Mouse (Mus musculus): ENCODE results near the gene Hspbap1. TPM values are rescaled to one million over a fixed set of nuclear protein-coding genes. Genes with fewer than 3 reads are reported as not detected.

The Hspbap1 gene
- 12.0 TPM for polyA plus RNA-seq (2015; fragmentation: Illumina TruSeq; extraction: RNeasy Lipid Tissue Mini Kit (QIAGEN cat#74804); ENCODE audit: insufficient read depth, low replicate concordance)

GRCm38 (mm10) chr16:35769878-35770657 is at the start of gene Hspbap1:
TSS of gene Hspbap1 (plus strand) at chr16:35770375.

GRCm38 (mm10) chr16:35768785-35769642 is 1.2 kb upstream of the Hspbap1 start, which contains the start of gene Dirc2:
TSS of gene Dirc2 (minus strand) at chr16:35769356.

GRCm38 (mm10) chr16:35871048-35871851 is 101.1 kb downstream of the Hspbap1 start, which contains the start of gene Parp14:
TSS of gene Parp14 (minus strand) at chr16:35871544.

Other genes starting within 250 kb of the Hspbap1 start
- gene Sema5b, start 229.2 kb upstream of the Hspbap1 start, polyA plus RNA-seq (2015; fragmentation: Illumina TruSeq; extraction: RNeasy Lipid Tissue Mini Kit (QIAGEN cat#74804); ENCODE audit: insufficient read depth, low replicate concordance), result not detected
- 19.2 TPM for gene Dirc2, start 1.0 kb upstream of the Hspbap1 start, polyA plus RNA-seq (2015; fragmentation: Illumina TruSeq; extraction: RNeasy Lipid Tissue Mini Kit (QIAGEN cat#74804); ENCODE audit: insufficient read depth, low replicate concordance)
- gene Parp14, start 101.2 kb downstream of the Hspbap1 start, polyA plus RNA-seq (2015; fragmentation: Illumina TruSeq; extraction: RNeasy Lipid Tissue Mini Kit (QIAGEN cat#74804); ENCODE audit: insufficient read depth, low replicate concordance), result 79.7 TPM
- 77.4 TPM for gene Parp9, start 168.1 kb downstream of the Hspbap1 start, polyA plus RNA-seq (2015; fragmentation: Illumina TruSeq; extraction: RNeasy Lipid Tissue Mini Kit (QIAGEN cat#74804); ENCODE audit: insufficient read depth, low replicate concordance)
- 53.0 TPM for gene Dtx3l, start 168.8 kb downstream of the Hspbap1 start, polyA plus RNA-seq (2015; fragmentation: Illumina TruSeq; extraction: RNeasy Lipid Tissue Mini Kit (QIAGEN cat#74804); ENCODE audit: insufficient read depth, low replicate concordance)
- gene Kpna1, start 208.4 kb downstream of the Hspbap1 start, polyA plus RNA-seq (2015; fragmentation: Illumina TruSeq; extraction: RNeasy Lipid Tissue Mini Kit (QIAGEN cat#74804); ENCODE audit: insufficient read depth, low replicate concordance), result 58.3 TPM